Mouse (Mus musculus): Measurements from ENCODE around the gene Tnpo2.

Tnpo2 gene

GRCm38 (mm10) chr8:85036718-85037365 lies at the start of gene Tnpo2:
Gene Tnpo2, plus strand, starts transcription at chr8:85036915.
- peak; percentile 75 for DNase-seq (ENCODE audit: low spot score)

- no peak for DNase-seq (ENCODE audit: low spot score)
Observed at GRCm38 (mm10) chr8:84987388-84987787, 49.3 kb upstream of the Tnpo2 start.

- DNase-seq (ENCODE audit: low spot score), result no peak
Observed at GRCm38 (mm10) chr8:84987903-84988302, 48.8 kb upstream of the Tnpo2 start.

GRCm38 (mm10) chr8:84989311-84989731 lies 47.4 kb upstream of the Tnpo2 start:
- no peak for DNase-seq (ENCODE audit: low spot score)

- peak; percentile 92 for DNase-seq (ENCODE audit: low spot score)
Observed at GRCm38 (mm10) chr8:84989810-84990209, 46.9 kb upstream of the Tnpo2 start.

- peak; percentile 94 for DNase-seq (ENCODE audit: low spot score)
Observed at GRCm38 (mm10) chr8:84990349-84990748, 46.4 kb upstream of the Tnpo2 start, which contains the start of gene Hook2. Gene Hook2, plus strand, starts transcription at chr8:84990603.

GRCm38 (mm10) chr8:84990836-84991235 lies 45.9 kb upstream of the Tnpo2 start:
- DNase-seq (ENCODE audit: low spot score), result no peak

GRCm38 (mm10) chr8:84994375-84994774 lies 42.3 kb upstream of the Tnpo2 start:
- DNase-seq (ENCODE audit: low spot score), result no peak

GRCm38 (mm10) chr8:84995680-84996079 lies 41.0 kb upstream of the Tnpo2 start:
- DNase-seq (ENCODE audit: low spot score), result no peak

- no peak for DNase-seq (ENCODE audit: low spot score)
Observed at GRCm38 (mm10) chr8:84996978-84997377, 39.7 kb upstream of the Tnpo2 start.

- DNase-seq (ENCODE audit: low spot score), result peak; percentile 78
Observed at GRCm38 (mm10) chr8:84997649-84998295, 38.9 kb upstream of the Tnpo2 start.

- no peak for DNase-seq (ENCODE audit: low spot score)
Observed at GRCm38 (mm10) chr8:85007686-85008085, 29.0 kb upstream of the Tnpo2 start.

GRCm38 (mm10) chr8:85011242-85011641 lies 25.5 kb upstream of the Tnpo2 start:
- no peak for DNase-seq (ENCODE audit: low spot score)

GRCm38 (mm10) chr8:85013230-85013840 lies 23.4 kb upstream of the Tnpo2 start:
- peak; percentile 50 for DNase-seq (ENCODE audit: low spot score)

- no peak for DNase-seq (ENCODE audit: low spot score)
Observed at GRCm38 (mm10) chr8:85014431-85014830, 22.3 kb upstream of the Tnpo2 start, which contains the start of gene Best2. Gene Best2, minus strand, starts transcription at chr8:85014531.

GRCm38 (mm10) chr8:85016724-85017123 lies 20.0 kb upstream of the Tnpo2 start:
- DNase-seq (ENCODE audit: low spot score), result no peak

GRCm38 (mm10) chr8:85017209-85017608 lies 19.5 kb upstream of the Tnpo2 start:
- no peak for DNase-seq (ENCODE audit: low spot score)

- DNase-seq (ENCODE audit: low spot score), result no peak
Observed at GRCm38 (mm10) chr8:85021514-85022055, 15.1 kb upstream of the Tnpo2 start.

- no peak for DNase-seq (ENCODE audit: low spot score)
Observed at GRCm38 (mm10) chr8:85023846-85024245, 12.9 kb upstream of the Tnpo2 start.

GRCm38 (mm10) chr8:85025098-85025932 lies 11.4 kb upstream of the Tnpo2 start, which contains the start of gene Asna1:
Gene Asna1, minus strand, starts transcription at chr8:85025281.
- peak; percentile 60 for DNase-seq (ENCODE audit: low spot score)

- DNase-seq (ENCODE audit: low spot score), result peak; percentile 93
Observed at GRCm38 (mm10) chr8:85026670-85027515, 9.8 kb upstream of the Tnpo2 start, which contains the start of gene Trir. Gene Trir, plus strand, starts transcription at chr8:85026823.

All from ovary, postnatal 14 days (tissue).